Mouse (Mus musculus): Measurements from ENCODE around the gene Zwilch. TPM values are rescaled to one million over a fixed set of nuclear protein-coding genes. Genes with fewer than 3 reads are reported as not detected.

The Zwilch gene
- polyA plus RNA-seq, 1 experiment from 2014 or later: 6.6 TPM

DNA sequence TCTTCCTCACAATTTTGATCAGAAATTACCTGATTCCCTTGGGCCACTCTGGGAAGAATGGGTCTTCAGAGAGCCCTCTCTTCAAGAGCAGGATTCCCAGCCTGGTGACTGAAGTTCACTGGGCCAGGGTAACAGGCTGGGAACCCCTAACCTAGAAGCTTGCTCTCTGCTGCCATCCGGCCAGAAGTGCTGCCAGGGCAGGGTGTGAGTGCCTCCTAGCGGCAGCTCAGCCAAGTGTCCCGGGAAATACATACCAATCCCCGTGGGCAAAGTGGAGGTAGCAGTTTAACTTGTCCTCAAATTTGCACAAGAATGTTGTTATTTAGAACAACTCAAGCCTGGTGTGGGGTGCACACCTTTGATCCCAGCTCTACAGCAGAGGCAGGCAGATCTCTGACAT, 72.5 kb downstream of the Zwilch start:
- Histone ChIP-seq H3K27ac (ENCODE audit: low read depth, low read length) (no peak overlapping the region), H3K36me3 (ENCODE audit: control insufficient read depth, insufficient read depth, low read length) (no peaks in the 10 kb centered on the region), H3K4me1 (ENCODE audit: control insufficient read depth, insufficient read depth, low read depth, low read length) (no peaks in the 10 kb centered on the region), H3K9me3 (ENCODE audit: control insufficient read depth, low read length) (no peaks in the 10 kb centered on the region), H3K9ac (ENCODE audit: low read depth, low read length) (no peak overlapping the region), H3K4me2 (ENCODE audit: low read length) (no peak overlapping the region), H3K27me3 (replicated peaks; ENCODE audit: control insufficient read depth, insufficient read depth, low read length) (no peaks in the 10 kb centered on the region), H3K4me3 (ENCODE audit: low read length) (no peak overlapping the region)
- ATAC-seq: no peak
- WGBS: 9% methylated on average over 4 of the region's 4 CpGs

DNA sequence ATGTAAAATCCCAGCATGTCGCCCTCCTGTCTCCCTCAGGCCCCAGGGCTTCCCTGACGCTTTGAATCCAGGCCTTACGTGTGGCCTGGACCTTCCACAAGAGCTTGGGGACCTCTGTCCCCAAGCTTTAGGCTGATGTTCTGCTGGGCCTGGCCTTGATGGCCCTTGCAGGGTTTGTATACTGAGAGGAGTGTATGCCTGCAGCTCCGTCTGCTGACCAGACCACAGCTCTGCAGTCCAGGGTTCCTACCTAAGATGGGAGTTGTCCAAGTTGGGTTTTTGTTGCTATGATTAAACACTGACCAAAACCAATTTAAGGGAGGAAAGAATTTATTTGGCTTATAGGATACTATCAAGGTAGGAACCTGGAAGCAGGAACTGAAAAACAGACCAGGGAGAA, 74.6 kb downstream of the Zwilch start:
- no peak overlapping the region for H3K4me3 ChIP-seq (ENCODE audit: low read length)
- H3K9me3 ChIP-seq (ENCODE audit: control insufficient read depth, low read length): no peaks in the 10 kb centered on the region
- ATAC-seq: no peak
- no peak overlapping the region for H3K4me2 ChIP-seq (ENCODE audit: low read length)
- H3K9ac ChIP-seq (ENCODE audit: low read depth, low read length): no peak overlapping the region
- no peak overlapping the region for H3K27ac ChIP-seq (ENCODE audit: low read depth, low read length)
- H3K27me3 ChIP-seq (replicated peaks; ENCODE audit: control insufficient read depth, insufficient read depth, low read length): no peaks in the 10 kb centered on the region
- no peaks in the 10 kb centered on the region for H3K36me3 ChIP-seq (ENCODE audit: control insufficient read depth, insufficient read depth, low read length)
- 60% methylated on average over 4 of the region's 4 CpGs for WGBS
- H3K4me1 ChIP-seq (ENCODE audit: control insufficient read depth, insufficient read depth, low read depth, low read length): no peaks in the 10 kb centered on the region; the same call in 1 of the 2 replicates

DNA sequence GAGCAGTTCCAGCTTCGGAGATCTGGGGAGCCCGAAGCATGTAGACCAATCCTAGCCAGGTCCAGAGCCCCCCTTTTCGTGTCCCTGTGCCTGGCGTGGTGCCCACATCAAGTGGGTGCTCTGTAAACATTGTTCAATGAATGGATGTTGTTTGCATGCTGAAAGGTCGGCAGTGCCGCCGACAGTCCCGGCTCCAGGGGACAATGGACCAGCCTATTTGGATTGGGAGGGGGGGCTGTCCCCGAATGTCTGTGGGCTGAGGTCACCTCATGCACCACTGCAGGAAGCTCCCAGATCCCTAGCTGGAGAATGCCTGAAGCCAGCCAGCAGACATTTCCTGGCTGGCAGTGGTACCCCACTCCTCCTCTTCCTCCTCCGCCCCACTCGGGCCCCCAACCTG, 78.8 kb downstream of the Zwilch start:
- 50% methylated on average over 11 of the region's 11 CpGs for WGBS
- H3K36me3 ChIP-seq (ENCODE audit: control insufficient read depth, insufficient read depth, low read length): no peaks in the 10 kb centered on the region
- ATAC-seq: no peak
- no peaks in the 10 kb centered on the region for H3K27me3 ChIP-seq (replicated peaks; ENCODE audit: control insufficient read depth, insufficient read depth, low read length)
- no peak overlapping the region for H3K9ac ChIP-seq (ENCODE audit: low read depth, low read length)
- H3K27ac ChIP-seq (ENCODE audit: low read depth, low read length): no peak overlapping the region
- no peaks in the 10 kb centered on the region for H3K9me3 ChIP-seq (ENCODE audit: control insufficient read depth, low read length)
- H3K4me2 ChIP-seq (ENCODE audit: low read length): no peak overlapping the region
- no peak overlapping the region for H3K4me3 ChIP-seq (ENCODE audit: low read length)
- no peaks in the 10 kb centered on the region; the same call in 1 of the 2 replicates for H3K4me1 ChIP-seq (ENCODE audit: control insufficient read depth, insufficient read depth, low read depth, low read length)

DNA sequence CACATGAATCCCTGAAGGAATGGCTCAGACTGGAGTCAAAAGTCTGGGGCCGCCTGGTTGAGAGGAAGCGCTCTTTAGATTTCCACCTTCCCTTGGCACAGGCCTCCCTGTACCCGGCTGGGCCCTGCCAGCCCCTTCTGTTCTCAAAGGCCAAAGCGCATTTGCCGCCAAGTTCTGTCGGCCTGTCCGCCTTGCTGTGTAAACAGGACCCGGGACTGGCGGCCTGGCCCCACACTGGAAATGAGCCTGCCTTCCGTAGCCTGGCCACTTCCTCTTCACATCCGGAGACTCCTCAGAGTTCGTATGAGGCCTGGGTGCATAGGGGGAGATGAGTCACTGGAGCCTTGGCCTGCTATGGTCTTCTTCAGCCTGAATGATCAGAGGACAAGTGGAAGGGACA, 83.9 kb downstream of the Zwilch start:
- H3K4me3 ChIP-seq (ENCODE audit: low read length): no peak overlapping the region
- WGBS: 59% methylated on average over 12 of the region's 12 CpGs
- 0 out of 2 replicates have a peak, but pooled peaks cover 4% of the 10 kb centered on the region for H3K27me3 ChIP-seq (replicated peaks; ENCODE audit: control insufficient read depth, insufficient read depth, low read length)
- H3K9me3 ChIP-seq (ENCODE audit: control insufficient read depth, low read length): no peaks in the 10 kb centered on the region
- no peak overlapping the region; the same call in 1 of the 2 replicates for H3K27ac ChIP-seq (ENCODE audit: low read depth, low read length)
- peak; percentile 69; the same call in 1 of the 2 replicates for ATAC-seq
- H3K4me1 ChIP-seq (ENCODE audit: control insufficient read depth, insufficient read depth, low read depth, low read length): peaks cover 11% of the 10 kb centered on the region
- no peak overlapping the region for H3K4me2 ChIP-seq (ENCODE audit: low read length)
- no peaks in the 10 kb centered on the region for H3K36me3 ChIP-seq (ENCODE audit: control insufficient read depth, insufficient read depth, low read length)
- H3K9ac ChIP-seq (ENCODE audit: low read depth, low read length): no peak overlapping the region

DNA sequence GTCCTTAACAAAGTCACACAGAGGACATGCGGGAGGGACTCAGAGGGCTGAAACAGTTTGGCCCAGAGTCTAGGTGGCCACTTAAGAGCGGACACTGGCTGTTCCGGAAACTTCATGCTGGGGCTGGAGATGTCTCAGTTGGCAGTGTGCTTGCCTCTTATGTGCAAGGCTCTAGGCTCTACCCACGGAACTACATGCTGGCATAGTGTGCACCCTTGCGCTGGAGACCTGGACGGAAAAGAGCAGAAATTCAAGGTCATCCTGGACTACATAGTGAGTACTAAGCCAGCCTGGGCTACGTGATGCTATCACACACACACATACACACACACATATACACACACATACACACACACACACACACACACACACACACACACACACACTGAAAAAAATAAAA, 84.6 kb downstream of the Zwilch start:
- 92% methylated on average over 7 of the region's 7 CpGs for WGBS
- no peak overlapping the region for H3K9ac ChIP-seq (ENCODE audit: low read depth, low read length)
- peaks cover 11% of the 10 kb centered on the region for H3K4me1 ChIP-seq (ENCODE audit: control insufficient read depth, insufficient read depth, low read depth, low read length)
- H3K4me2 ChIP-seq (ENCODE audit: low read length): no peak overlapping the region
- no peak overlapping the region for H3K4me3 ChIP-seq (ENCODE audit: low read length)
- no peak for ATAC-seq
- H3K27me3 ChIP-seq (replicated peaks; ENCODE audit: control insufficient read depth, insufficient read depth, low read length): peaks cover 7% of the 10 kb centered on the region; the same call in 1 of the 2 replicates
- H3K9me3 ChIP-seq (ENCODE audit: control insufficient read depth, low read length): no peaks in the 10 kb centered on the region
- H3K36me3 ChIP-seq (ENCODE audit: control insufficient read depth, insufficient read depth, low read length): no peaks in the 10 kb centered on the region
- H3K27ac ChIP-seq (ENCODE audit: low read depth, low read length): no peak overlapping the region

DNA sequence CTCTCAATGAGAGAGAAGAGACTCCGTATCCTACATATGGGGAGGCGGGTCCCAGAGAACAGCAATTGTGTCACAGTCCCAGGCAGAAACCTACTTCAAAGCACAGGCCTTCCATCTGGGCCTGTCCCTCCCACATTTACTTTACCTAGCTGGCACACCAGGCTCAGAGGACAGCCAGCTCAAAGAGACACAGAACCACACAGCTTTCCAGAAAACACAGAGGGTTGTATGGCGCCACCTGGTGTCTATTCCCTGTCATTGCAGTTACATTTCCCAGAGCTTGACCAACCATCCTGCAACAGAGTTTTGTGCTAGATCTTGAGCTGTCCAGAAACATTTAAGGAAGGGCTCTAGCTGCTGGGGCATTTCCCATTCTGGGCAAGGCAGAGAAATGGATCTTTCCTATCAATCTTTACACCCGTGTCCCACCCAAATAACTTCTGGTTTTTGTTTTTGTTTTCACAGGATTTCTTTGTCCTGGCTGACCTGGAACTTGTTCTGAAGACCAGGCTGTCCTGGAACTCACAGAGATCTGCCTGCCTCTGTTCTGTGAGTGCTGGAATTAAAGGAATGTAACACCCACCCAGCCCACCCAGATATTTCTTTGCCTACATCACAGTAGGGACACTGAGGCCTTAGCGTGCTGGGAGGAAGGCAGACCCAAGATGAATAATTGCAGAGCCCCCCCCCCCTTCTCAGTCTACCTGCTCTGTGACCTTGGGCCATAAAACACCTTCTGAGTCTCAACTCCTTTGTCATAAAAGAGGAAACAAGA, 85.3 kb downstream of the Zwilch start:
- Histone ChIP-seq H3K9me3 (ENCODE audit: control insufficient read depth, low read length) (no peaks in the 10 kb centered on the region), H3K36me3 (ENCODE audit: control insufficient read depth, insufficient read depth, low read length) (no peaks in the 10 kb centered on the region), H3K27me3 (replicated peaks; ENCODE audit: control insufficient read depth, insufficient read depth, low read length) (peaks cover 7% of the 10 kb centered on the region; the same call in 1 of the 2 replicates), H3K27ac (ENCODE audit: low read depth, low read length) (no peak overlapping the region), H3K4me1 (ENCODE audit: control insufficient read depth, insufficient read depth, low read depth, low read length) (peaks cover 11% of the 10 kb centered on the region), H3K4me2 (ENCODE audit: low read length) (no peak overlapping the region), H3K4me3 (ENCODE audit: low read length) (no peak overlapping the region), H3K9ac (ENCODE audit: low read depth, low read length) (no peak overlapping the region)
- ATAC-seq: 0 out of 2 replicates have a peak, but pooled peaks have one; percentile 21
- 48% methylated on average over 5 of the region's 5 CpGs for WGBS

Other genes with a start within 250 kb of the Zwilch start
- 1.4 and 1.6 TPM in 2 replicates for gene Smad6, start 151.0 kb downstream of the Zwilch start, polyA plus RNA-seq (2015; fragmentation: Nextera tagmentation; extraction: Ambion mirVana)
- gene Lctl, start 56.0 kb downstream of the Zwilch start, polyA plus RNA-seq (2015; fragmentation: Nextera tagmentation; extraction: Ambion mirVana): not detected in 2 replicates
- gene Rpl4, start 271 bp upstream of the Zwilch start, polyA plus RNA-seq (2015; fragmentation: Nextera tagmentation; extraction: Ambion mirVana): 580 and 585 TPM in 2 replicates
- 32.2 and 40.1 TPM in 2 replicates for gene Snapc5, start 6.2 kb upstream of the Zwilch start, polyA plus RNA-seq (2015; fragmentation: Nextera tagmentation; extraction: Ambion mirVana)
- 2.1 and 4.3 TPM in 2 replicates for gene Uchl4, start 62.1 kb upstream of the Zwilch start, polyA plus RNA-seq (2015; fragmentation: Nextera tagmentation; extraction: Ambion mirVana)
- 78.7 and 83.9 TPM in 2 replicates for gene Map2k1, start 80.5 kb upstream of the Zwilch start, polyA plus RNA-seq (2015; fragmentation: Nextera tagmentation; extraction: Ambion mirVana)
- 68.3 and 68.7 TPM in 2 replicates for gene Tipin, start 108.5 kb upstream of the Zwilch start, polyA plus RNA-seq (2015; fragmentation: Nextera tagmentation; extraction: Ambion mirVana)
- gene Dis3l, start 168.2 kb upstream of the Zwilch start, polyA plus RNA-seq (2015; fragmentation: Nextera tagmentation; extraction: Ambion mirVana): 20.0 and 22.7 TPM in 2 replicates
- gene Megf11, start 212.5 kb upstream of the Zwilch start, polyA plus RNA-seq (2015; fragmentation: Nextera tagmentation; extraction: Ambion mirVana): 20.0 and 20.2 TPM in 2 replicates

All from hindbrain, embryonic 16.5 days (tissue).